Mouse (Mus musculus): ENCODE results near the gene Cox6a2.

Gene Cox6a2

GRCm38 (mm10) chr7:128235481-128235880, 29.3 kb upstream of the Cox6a2 start:
- no peak for DNase-seq (ENCODE audit: low spot score in 2 of 2)

- DNase-seq (ENCODE audit: low spot score in 2 of 2), result no peak
These were observed 28.6 kb upstream of the Cox6a2 start for GRCm38 (mm10) chr7:128234796-128235195.

- no peak for DNase-seq (ENCODE audit: low spot score in 2 of 2)
These were observed 25.6 kb upstream of the Cox6a2 start for GRCm38 (mm10) chr7:128231741-128232140.

GRCm38 (mm10) chr7:128220936-128221335, 14.7 kb upstream of the Cox6a2 start:
- no peak for DNase-seq (ENCODE audit: low spot score in 2 of 2)

GRCm38 (mm10) chr7:128219952-128220351, 13.8 kb upstream of the Cox6a2 start:
- DNase-seq (ENCODE audit: low spot score in 2 of 2), result no peak

- no peak for DNase-seq (ENCODE audit: low spot score in 2 of 2)
These were observed 3.6 kb upstream of the Cox6a2 start for GRCm38 (mm10) chr7:128209826-128210225.

- peak; percentile 41 to 65 for DNase-seq (ENCODE audit: low spot score in 2 of 2)
These were observed 2.0 kb upstream of the Cox6a2 start for GRCm38 (mm10) chr7:128208187-128208586.

GRCm38 (mm10) chr7:128205695-128206094, 492 bp downstream of the Cox6a2 start:
- no peak for DNase-seq (ENCODE audit: low spot score in 2 of 2)

GRCm38 (mm10) chr7:128204179-128204578, 2.0 kb downstream of the Cox6a2 start:
- DNase-seq (ENCODE audit: low spot score in 2 of 2), result no peak

GRCm38 (mm10) chr7:128203071-128203470, 3.1 kb downstream of the Cox6a2 start:
- no peak for DNase-seq (ENCODE audit: low spot score in 2 of 2)

GRCm38 (mm10) chr7:128201607-128202006, 4.6 kb downstream of the Cox6a2 start:
- no peak for DNase-seq (ENCODE audit: low spot score in 2 of 2)

GRCm38 (mm10) chr7:128181691-128182090, 24.5 kb downstream of the Cox6a2 start:
- peak; percentile 42 to 55 for DNase-seq (ENCODE audit: low spot score in 2 of 2)

- DNase-seq (ENCODE audit: low spot score in 2 of 2), result no peak
These were observed 25.6 kb downstream of the Cox6a2 start for GRCm38 (mm10) chr7:128180546-128180945.

GRCm38 (mm10) chr7:128180126-128180525, 26.1 kb downstream of the Cox6a2 start:
- peak; percentile 74 to 85 for DNase-seq (ENCODE audit: low spot score in 2 of 2)

GRCm38 (mm10) chr7:128178385-128178784, 27.8 kb downstream of the Cox6a2 start:
- DNase-seq (ENCODE audit: low spot score in 2 of 2), result no peak

- DNase-seq (ENCODE audit: low spot score in 2 of 2), result no peak
These were observed 36.2 kb downstream of the Cox6a2 start for GRCm38 (mm10) chr7:128169996-128170395.

- DNase-seq (ENCODE audit: low spot score in 2 of 2), result no peak
These were observed 39.8 kb downstream of the Cox6a2 start for GRCm38 (mm10) chr7:128166391-128166790.

GRCm38 (mm10) chr7:128164001-128164400, 42.2 kb downstream of the Cox6a2 start:
- DNase-seq (ENCODE audit: low spot score in 2 of 2), result no peak

- DNase-seq (ENCODE audit: low spot score in 2 of 2), result peak in 1 of 2 experiments; percentile 41
These were observed 47.4 kb downstream of the Cox6a2 start for GRCm38 (mm10) chr7:128158688-128159354.
